Mouse (Mus musculus): ENCODE measurements at regions not wholly inside any gene's neighbourhood (a gene's known extent, or its start where the extent isn't known, plus 50 kb on each side); places are given as distances from the start of the nearest gene placed in this dataset.
"Not testable (repeated sequence)": the region's sequence is repeated elsewhere in the genome, so short reads cannot be mapped to it uniquely, and the experiment has no call there.

- no peak for DNase-seq (ENCODE audit: low read depth, low spot score)
Measured at GRCm38 (mm10) chr9:17742308-17742707, 549.6 kb upstream of the Chordc1 start.

GRCm38 (mm10) chr9:17745238-17745637, 546.7 kb upstream of the Chordc1 start:
- peak; percentile 11 for DNase-seq (ENCODE audit: low read depth, low spot score)

- DNase-seq (ENCODE audit: low read depth, low spot score) = peak; percentile 14
Measured at GRCm38 (mm10) chr9:17745684-17746083, 546.2 kb upstream of the Chordc1 start.

- DNase-seq (ENCODE audit: low read depth, low spot score) = not testable (repeated sequence)
Measured at GRCm38 (mm10) chr9:17791835-17792234, 500.1 kb upstream of the Chordc1 start.

- DNase-seq (ENCODE audit: low read depth, low spot score) = peak; percentile 19
Measured at GRCm38 (mm10) chr9:17816730-17817403, 475.1 kb upstream of the Chordc1 start.

GRCm38 (mm10) chr9:17817404-17817736, 474.6 kb upstream of the Chordc1 start:
- DNase-seq (ENCODE audit: low read depth, low spot score) = no peak

- no peak for DNase-seq (ENCODE audit: low read depth, low spot score)
Measured at GRCm38 (mm10) chr9:17865528-17865927, 426.4 kb upstream of the Chordc1 start.

GRCm38 (mm10) chr9:17874795-17875194, 417.1 kb upstream of the Chordc1 start:
- no peak for DNase-seq (ENCODE audit: low read depth, low spot score)

Data from embryo, embryonic 11.5 days (tissue).